Mouse (Mus musculus) cerebellum, adult 9-10 months (tissue): ENCODE measurements around the gene Cnot1.
"Not testable (repeated sequence)": the region's sequence is repeated elsewhere in the genome, so short reads cannot be mapped to it uniquely, and the experiment has no call there.

Source experiments
- DNase-seq: peaks from one replicate; pipeline ENCODE4 v3.0.0; 2022

Cnot1 gene

GRCm38 (mm10) chr8:95816044-95816708 is 8.9 kb upstream of the Cnot1 start:
- DNase-seq: no peak

GRCm38 (mm10) chr8:95810184-95810591 is 2.9 kb upstream of the Cnot1 start:
- DNase-seq: no peak

GRCm38 (mm10) chr8:95809116-95809515 is 1.9 kb upstream of the Cnot1 start:
- no peak for DNase-seq

GRCm38 (mm10) chr8:95808631-95809030 is 1.4 kb upstream of the Cnot1 start:
- no peak for DNase-seq

- DNase-seq: peak; percentile 94
These were observed 597 bp upstream of the Cnot1 start for GRCm38 (mm10) chr8:95807861-95808260.

GRCm38 (mm10) chr8:95806461-95807191 is 638 bp downstream of the Cnot1 start:
- peak; percentile 49 for DNase-seq

GRCm38 (mm10) chr8:95805482-95805881 is 1.8 kb downstream of the Cnot1 start:
- peak; percentile 23 for DNase-seq

GRCm38 (mm10) chr8:95802231-95802630 is 5.0 kb downstream of the Cnot1 start:
- DNase-seq: no peak

GRCm38 (mm10) chr8:95801476-95802064 is 5.7 kb downstream of the Cnot1 start:
- no peak for DNase-seq

- DNase-seq: no peak
These were observed 6.9 kb downstream of the Cnot1 start for GRCm38 (mm10) chr8:95800353-95800752.

GRCm38 (mm10) chr8:95799891-95800290 is 7.4 kb downstream of the Cnot1 start:
- DNase-seq: no peak

- no peak for DNase-seq
These were observed 8.1 kb downstream of the Cnot1 start for GRCm38 (mm10) chr8:95799117-95799516.

- not testable (repeated sequence) for DNase-seq
These were observed 11.8 kb downstream of the Cnot1 start for GRCm38 (mm10) chr8:95795333-95796061.

GRCm38 (mm10) chr8:95785591-95785990 is 21.7 kb downstream of the Cnot1 start:
- DNase-seq: no peak

- DNase-seq: no peak
These were observed 24.6 kb downstream of the Cnot1 start for GRCm38 (mm10) chr8:95782628-95783027.

GRCm38 (mm10) chr8:95781775-95782174 is 25.5 kb downstream of the Cnot1 start:
- DNase-seq: no peak

- DNase-seq: no peak
These were observed 26.2 kb downstream of the Cnot1 start for GRCm38 (mm10) chr8:95781085-95781484.

GRCm38 (mm10) chr8:95764133-95764532 is 43.1 kb downstream of the Cnot1 start:
- no peak for DNase-seq

GRCm38 (mm10) chr8:95760323-95760722 is 46.9 kb downstream of the Cnot1 start:
- DNase-seq: no peak

- no peak for DNase-seq
These were observed 55.3 kb downstream of the Cnot1 start for GRCm38 (mm10) chr8:95751924-95752323.

GRCm38 (mm10) chr8:95748028-95748427 is 59.2 kb downstream of the Cnot1 start:
- DNase-seq: no peak

- DNase-seq: no peak
These were observed 65.5 kb downstream of the Cnot1 start for GRCm38 (mm10) chr8:95741732-95742131.

GRCm38 (mm10) chr8:95738596-95738995 is 68.7 kb downstream of the Cnot1 start:
- DNase-seq: no peak
